Mouse (Mus musculus) brain, embryonic 14.5 days (tissue): Measurements from ENCODE around the gene Matn1.

Experiments
- CTCF ChIP-seq: fragments of 200-500 bp; IDR thresholded peaks from 2 replicates; pipeline ENCODE4 v1.5.1; 2012; ENCODE audit warnings: inconsistent platforms, mild to moderate bottlenecking, moderate library complexity, borderline replicate concordance; ENCODE audit not compliant: insufficient read depth, insufficient read length; ENCODE audit errors: extremely low read depth
- POLR2A ChIP-seq: fragments of 200-500 bp; IDR thresholded peaks from 2 replicates; pipeline ENCODE4 v1.6.1; 2012; ENCODE audit warnings: mild to moderate bottlenecking, inconsistent platforms, borderline replicate concordance; ENCODE audit not compliant: poor library complexity, insufficient read depth, insufficient read length, severe bottlenecking; ENCODE audit errors: extremely low read depth

DNA sequence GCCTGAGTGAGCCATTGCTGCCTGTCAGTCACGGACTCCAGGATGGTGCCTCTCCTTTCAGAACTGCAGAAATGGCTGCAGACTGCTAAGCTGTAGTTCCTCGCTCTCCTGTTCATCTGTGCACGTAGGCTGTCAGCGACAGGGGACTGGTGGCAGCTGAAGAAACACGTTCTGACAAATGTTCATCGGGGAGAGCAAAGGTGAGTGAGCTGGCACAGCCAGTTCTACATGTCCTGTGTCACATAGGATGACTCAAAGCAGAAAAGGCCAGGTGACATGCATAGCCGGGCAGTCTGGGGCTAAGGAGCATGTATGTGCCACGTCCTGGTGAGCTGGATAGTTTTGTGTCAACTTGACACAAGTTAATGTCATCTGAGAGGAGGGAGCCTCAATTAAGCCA, 50.4 kb downstream of the Matn1 start:
- TF ChIP-seq CTCF (no peak), POLR2A (no peak)
